Mouse (Mus musculus): ENCODE measurements around the gene Klhl26.
A peak's percentile ranks its signal among the peaks of the same experiment; 100 is the strongest.
"Not testable (repeated sequence)": the region's sequence is repeated elsewhere in the genome, so short reads cannot be mapped to it uniquely, and the experiment has no call there.

Klhl26 gene

DNA sequence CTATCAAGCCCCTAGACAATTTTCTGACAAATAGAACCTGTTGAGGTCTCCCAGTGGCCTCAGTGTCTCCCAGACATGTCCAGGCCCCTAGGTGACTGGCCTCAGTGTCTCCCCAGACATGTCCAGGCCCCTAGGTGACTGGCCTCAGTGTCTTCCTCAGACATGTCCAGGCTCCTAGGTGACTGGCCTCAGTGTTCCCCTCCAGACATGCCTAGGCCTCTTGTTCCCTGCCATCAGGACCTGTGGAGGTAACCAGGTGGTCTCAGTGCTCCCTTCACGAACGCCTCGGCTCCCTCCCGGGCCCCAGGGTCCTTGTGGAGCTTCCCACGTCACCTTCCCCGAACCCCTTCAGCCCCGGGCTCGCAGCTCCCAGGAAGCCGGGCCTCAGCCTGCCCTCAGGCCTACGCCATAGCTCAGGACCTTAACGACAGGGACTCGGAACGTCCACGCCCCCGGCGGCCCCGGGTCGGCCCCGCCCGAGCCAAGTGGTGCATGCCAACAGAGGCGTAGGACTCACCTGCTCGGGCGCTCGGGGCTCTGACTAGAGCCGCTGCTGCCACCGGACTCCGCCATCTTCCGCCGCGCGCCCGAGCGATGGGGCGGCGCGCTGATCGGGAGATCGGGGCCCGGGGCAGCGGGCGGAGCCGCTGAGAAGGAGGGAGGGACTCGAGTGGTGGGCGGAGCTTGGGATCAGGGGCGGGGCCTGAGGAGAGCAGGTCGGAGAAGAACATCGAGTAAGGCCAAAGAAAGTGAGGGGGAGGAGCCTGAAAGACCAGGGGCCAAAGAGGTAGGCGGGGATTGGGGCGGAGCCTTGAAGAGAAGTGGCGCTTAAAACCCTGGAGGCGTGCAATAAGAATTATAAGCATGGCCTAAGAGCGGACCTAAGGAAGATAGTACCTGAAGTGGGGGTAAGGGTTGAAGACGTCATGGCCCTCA, at the start of gene Klhl26:
TSS of gene Klhl26 (minus strand) at position 636 of the 936 bp plus-strand sequence.
- peak; percentile 92 for DNase-seq (ENCODE audit: low spot score)

DNA sequence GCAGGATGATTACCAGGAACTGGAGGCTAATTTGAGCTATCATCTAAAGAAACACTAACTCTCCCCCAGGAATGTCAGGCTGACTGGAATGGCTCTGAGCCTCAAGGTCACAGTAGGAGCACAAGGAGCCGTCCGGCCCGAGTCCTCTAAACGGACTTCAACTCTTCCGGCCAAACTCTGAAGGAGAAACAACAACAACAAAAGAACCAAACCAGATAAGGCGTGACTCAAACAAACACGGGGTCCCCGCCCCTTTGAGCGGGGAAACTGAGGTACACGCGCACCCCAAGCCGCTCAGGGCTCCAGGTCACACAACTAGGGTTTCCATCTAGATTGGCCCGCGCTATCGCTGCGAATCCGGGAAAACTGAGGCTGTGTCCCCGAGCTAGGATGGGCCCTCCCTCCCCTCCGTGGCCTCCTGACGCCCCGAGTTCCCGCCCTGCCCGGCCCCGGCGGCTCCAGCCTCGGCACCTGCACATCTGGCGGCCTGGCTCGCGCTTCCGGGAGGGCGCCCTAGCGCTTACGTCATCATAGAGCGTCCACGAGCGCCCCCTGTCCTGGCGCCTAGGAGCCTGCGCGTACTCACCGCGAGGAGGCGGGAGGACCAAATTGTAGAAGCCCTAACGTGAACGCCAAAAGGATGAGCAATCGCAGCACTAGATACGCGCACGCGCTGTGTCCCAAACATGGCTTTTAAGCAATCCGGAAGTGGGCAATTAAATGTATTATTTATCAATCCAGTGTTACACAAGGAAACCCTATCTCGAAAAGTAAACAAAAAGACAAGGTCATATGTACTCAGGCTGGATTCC, 46.0 kb upstream of the Klhl26 start:
- DNase-seq (ENCODE audit: low spot score) = peak; percentile 94

DNA sequence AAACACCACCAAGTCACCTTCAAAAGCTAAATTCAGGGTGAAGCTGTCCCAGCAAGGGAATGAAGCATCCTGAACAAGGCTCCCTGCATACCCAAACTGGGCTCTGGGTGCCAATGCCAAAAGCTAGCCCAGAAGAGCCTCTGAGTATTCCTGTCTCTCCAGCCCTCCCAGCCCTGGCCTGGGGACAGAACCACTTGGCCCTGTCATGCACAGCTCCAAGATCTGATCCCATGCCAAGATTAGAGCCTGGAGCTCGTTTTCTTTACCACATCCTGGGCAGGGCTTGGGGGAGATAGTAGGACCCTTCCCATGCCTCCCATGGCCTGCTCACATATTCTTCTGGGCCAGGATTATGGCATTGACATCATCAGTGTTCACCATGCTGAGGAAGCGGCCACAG, 42.8 kb upstream of the Klhl26 start:
- DNase-seq (ENCODE audit: low spot score) = no peak

DNA sequence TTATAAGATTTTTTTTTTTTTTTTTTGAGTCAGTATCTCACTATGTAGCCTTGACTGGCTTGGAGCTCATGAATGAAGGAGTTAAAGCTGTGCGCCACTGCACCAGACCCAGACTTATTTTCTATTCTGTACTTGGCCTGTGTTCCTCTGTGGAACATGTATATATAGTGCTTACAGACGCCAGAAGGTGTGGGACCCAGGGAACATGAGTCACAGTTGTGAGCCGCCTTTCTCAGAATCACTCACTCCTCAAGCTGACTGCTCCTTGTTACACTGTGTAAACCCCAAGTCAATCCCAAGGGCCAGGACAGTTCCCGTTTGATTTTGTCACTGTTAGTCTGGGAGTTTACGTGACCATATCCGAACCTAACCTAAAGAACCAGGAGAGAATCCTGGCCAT, 42.3 kb upstream of the Klhl26 start:
- no peak for DNase-seq (ENCODE audit: low spot score)

DNA sequence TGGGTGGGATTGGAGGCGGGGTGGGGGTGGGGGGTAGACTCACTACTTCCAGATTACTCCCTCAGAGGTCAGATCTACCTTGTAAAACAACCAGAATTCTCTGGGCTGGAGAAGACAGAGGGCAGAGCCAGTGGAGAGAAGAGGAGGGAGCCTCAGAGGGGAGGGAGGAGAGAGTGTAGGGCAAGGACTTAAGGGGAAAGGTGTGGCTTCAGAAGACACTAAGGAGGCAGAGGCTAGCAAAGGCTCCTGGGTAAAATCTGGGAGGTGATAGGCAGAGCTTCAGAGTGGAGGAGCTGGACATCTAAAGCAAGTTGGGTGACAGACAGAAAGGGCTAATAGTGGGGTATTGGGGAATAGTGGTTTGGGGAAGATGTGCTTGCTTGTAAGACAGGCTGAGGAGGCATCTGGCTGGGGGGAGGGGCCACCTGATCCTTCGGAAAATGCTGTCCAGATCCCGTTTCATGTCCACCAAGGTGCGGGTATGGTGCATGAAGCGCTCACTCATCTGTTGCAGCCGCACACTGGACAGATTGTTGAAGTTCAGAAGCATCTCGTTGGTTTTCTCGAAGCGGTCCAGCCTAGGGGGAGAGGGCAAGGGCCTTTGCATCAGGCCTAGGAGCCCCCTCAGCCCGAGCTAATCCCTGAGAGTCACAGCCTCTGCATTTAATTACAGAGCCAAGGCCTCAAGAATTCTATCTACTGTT, 41.3 kb upstream of the Klhl26 start:
- DNase-seq (ENCODE audit: low spot score) = no peak

DNA sequence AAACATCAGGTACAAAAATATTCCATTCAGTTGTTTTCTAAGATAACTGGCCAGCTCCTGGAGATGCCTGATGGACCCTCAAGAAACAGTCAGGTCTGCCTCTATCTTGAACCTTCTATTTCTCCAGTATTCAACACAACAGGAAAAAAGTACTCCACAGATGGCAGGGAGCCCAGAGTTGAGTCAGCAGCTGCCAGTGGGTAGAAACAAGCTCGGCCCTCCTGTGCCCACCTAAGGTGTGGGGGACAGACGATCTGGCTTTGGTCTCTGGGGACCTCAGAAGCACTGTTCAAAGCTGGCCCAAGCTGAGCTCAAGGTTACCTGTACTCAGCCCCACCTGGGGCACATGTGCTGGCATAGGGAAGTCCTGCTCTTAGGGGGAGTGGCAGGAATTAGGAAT, 36.7 kb upstream of the Klhl26 start:
- no peak for DNase-seq (ENCODE audit: low spot score)

DNA sequence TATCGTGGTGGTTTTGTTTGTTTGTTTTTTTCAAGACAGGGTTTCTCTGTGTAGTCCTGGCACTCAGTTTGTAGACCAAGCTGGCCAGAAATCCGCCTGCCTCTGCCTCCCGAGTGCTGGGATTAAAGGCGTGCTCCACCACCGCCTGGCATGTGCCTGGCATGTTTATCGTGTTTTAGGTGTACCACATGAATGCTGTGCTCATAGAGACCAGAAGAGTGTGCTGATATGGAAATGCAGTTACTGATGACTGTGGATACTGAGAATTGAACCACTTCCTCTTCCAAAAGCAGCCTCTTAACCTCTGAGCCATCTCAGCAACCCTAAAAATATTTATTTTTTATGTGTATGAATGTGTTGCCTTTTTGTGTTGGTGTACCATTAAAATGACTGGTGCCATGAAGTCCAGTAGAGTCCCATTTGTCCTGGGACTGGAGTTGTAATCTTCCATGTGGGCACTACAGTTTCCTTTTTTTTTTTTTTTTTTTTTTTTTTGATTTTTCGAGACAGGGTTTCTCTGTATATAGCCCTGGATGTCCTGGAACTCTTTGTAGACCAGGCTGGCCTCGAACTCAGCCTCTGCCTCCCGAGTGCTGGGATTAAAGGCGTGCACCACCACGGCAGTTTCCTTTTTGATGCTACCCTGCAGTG, 35.6 kb upstream of the Klhl26 start:
- no peak for DNase-seq (ENCODE audit: low spot score)

DNA sequence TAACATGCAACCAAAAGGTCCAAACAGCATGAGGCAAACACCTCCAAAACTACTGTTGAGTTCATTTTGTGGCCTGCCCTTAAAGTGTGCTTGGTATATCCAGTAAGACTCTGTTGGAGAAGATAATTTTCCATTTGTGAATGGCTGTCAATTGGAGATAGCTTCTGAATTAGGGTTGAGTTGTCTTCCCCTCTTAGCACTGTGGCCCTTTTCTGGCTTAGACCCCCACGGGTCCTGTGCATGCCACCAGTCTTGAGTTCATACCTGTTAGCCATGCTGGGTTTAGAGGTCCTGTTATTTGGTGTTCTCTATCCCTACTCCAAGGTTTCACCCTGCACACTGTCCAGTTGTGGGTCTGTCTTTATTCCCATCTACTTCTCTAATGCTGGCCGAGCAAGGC, 35.0 kb upstream of the Klhl26 start:
- DNase-seq (ENCODE audit: low spot score) = no peak

DNA sequence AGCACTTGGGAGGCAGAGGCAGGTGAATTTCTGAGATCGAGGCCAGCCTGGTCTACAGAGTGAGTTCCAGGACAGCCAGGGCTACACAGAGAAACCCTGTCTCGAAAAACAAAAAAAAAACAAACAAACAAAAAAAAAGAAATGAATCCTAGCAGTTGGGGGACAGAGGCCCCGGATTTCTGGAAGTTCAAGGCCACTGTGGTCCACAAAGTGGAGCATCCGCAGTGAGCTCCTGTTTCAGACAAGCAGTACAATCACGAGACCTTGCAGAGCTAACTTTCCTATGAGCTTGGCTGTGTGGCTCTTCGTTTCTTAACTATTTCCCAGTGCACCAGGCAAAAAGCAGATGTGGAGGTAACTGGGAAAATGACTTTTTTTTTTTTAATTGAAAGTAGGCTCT, 34.4 kb upstream of the Klhl26 start:
- DNase-seq (ENCODE audit: low spot score) = not testable (repeated sequence)

DNA sequence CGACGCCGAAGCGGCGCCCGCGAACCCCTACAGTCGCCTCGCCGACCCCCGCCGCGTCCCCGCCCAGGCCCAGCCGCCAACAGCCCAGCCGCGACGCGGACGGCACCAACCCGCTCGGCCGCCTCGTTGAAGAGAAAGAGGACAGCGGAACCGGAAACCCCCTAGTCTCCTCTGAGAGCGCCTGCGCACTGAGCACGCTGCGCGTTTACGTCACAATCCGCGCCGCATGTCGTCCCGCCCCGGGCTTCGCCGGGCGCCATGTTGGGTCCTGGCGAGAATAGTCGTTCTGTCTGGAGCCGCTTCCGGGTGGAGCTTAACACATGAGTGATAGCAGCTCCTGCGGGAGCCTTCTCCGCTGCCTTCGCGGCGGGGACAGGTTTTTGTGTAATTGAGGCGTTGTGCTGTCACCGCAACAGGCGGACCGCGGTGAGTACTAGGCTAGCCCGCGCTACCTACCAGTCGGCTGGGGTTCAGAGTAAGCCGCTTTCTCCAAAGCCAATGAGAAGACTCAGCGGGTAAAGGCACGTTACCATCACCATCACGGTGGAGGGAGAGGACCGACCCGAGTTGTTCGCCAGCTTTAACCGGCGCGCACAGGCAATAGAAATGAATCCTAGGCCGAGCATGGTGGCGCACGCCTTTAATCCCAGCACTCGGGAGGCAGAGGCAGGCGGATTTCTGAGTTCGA, 33.6 kb upstream of the Klhl26 start, which contains the start of gene Uba52:
TSS of gene Uba52 (minus strand) at position 574 of the 688 bp plus-strand sequence.
- DNase-seq (ENCODE audit: low spot score) = peak; percentile 95

DNA sequence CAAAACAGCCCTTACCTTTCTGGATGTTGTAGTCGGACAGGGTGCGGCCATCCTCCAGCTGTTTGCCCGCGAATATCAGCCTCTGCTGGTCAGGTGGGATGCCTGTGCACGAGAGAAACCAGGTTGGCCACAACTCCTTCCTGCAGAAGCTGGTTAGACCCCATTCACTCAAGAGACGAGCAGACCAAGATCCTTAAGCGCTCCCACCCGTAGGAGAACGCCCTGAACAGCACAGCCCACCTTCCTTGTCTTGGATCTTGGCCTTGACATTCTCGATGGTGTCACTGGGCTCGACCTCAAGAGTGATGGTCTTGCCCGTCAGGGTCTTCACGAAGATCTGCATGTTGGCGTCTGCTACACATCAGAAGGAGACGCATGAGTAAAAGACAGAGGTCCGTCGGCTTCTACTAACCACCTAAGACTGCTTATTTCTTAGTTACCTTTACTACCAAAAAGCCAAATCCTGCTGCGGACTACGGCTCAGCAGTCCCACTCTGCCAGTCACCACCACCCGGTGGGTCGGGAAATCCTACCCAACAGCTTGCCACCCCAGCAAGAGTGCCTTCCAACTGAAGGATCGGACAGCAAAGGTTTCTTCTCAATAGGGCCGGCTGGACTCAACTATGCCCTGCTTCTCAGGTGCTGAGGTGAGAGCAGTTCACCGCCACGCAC, 32.6 kb upstream of the Klhl26 start:
- DNase-seq (ENCODE audit: low spot score) = no peak

DNA sequence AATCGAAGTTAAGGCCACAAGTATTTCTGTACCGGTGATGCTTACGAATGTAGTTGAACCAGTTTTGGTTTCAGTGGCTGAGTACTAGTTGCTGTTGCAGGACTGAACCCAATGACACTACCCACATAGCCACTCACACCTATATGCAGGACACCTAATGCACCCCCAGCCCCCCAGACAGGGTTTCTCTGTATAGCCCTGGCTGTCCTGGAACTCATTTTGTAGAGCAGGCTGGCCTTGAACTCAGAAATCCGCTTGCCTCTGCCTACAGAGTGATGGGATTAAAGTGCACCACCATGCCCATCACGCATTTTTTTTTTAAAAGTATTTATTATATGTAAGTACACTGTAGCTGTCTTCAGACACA, 30.2 kb upstream of the Klhl26 start:
- DNase-seq (ENCODE audit: low spot score) = no peak

DNA sequence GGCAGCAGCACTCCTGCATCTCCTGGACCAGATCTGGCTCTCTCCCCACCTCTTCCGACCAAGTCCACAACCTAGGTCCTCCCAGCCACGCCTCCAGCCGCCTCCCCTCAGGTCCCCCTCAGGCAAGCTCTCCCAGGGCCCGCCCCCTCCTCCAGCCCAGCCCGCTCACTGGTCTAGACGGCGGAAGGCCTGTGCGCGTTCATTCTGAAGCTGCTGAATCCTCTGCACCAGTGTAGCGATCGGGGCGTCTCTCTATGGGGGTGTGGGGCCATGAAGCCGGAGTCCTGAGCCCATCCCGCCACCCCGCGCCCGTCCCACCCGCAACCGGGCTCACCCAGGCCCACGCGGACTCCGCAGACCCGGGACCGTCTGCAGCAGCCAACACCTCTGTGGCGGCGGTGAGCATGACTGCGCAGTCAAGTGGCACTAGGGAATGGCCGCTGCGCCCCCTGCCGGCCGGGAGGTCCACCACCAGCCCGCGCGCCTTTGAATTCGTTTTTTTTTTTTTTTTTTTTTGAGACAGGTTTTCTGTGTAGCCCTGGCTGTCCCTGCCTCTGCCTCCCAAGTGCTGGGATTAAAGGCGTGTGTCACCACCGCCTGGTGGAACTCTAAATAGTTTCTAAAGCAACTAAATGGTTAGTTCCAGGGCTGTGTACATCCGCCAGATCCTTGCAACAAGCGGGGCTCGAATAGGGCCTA, 29.7 kb upstream of the Klhl26 start, which contains the start of gene Rex1bd:
TSS of gene Rex1bd (minus strand) at position 425 of the 699 bp plus-strand sequence.
- peak; percentile 93 for DNase-seq (ENCODE audit: low spot score)

DNA sequence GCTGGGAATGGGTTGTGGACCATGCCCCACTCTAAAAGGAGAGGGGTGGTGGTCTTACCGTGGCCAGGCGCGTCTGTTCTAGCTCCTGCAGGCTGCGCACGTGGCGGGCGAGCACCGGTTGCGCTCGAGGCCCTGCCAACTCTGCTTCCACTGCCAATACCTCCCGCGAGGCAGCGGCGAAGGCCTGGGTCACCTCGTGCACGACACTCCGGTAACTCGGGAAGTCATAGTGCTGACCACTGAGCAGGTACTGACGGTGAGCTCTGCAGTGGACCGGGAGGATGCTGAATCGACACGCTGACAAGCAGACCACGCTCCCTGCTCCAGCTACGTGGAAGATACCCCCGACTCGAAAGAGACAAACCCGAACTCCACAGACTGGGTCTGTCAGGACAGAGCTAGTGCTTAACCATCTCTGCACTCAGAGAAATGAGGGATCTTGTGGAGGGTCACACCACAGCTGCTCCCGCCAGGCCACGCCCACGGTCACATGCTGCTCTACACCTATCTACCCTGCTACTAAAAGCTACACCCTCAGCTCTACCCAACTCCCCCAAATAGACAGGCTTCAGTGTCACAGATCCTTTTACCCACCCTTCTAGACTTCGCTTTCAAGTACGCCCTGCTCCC, 29.0 kb upstream of the Klhl26 start:
- no peak for DNase-seq (ENCODE audit: low spot score)

DNA sequence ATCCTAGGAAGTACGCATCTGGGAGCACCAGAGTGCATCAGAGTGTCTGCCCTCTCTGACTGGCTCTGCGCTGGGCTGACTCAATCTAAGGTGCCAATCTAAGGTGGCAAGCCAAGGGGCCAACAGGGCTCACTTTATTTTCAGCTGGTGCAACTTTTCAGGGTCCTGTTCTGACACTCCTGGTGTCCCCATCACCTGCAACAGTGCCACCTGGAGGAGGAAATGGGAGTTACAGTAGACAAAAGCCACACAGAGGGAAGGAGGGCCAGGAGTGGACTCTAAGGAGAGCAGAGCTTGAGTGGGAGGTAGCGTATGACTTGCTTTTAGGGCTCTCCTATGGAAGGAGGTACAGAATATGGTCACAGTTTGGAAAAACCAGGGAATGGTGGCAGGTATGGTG, 28.1 kb upstream of the Klhl26 start:
- peak; percentile 43 for DNase-seq (ENCODE audit: low spot score)

DNA sequence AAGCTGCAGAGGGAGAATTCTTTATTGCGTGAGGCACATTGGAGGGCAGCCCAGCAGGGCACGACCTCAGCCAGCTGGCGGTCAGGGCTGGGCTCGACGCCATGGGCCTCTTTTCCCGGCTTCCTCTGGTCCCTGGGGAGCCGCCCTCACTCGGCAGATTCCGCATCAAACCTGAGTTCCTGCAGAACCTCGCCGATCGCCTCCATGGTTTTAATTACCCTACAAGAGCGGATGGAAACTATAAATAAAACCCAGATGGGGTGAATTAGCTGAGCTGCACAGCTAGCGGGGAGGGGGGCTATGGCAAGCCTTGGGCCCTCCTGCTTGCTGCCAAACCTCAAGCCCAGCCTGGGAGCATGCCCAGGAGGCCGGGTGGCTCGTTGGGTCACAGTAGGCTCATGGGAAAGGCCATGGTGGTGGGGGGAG, 27.5 kb upstream of the Klhl26 start:
- peak; percentile 56 for DNase-seq (ENCODE audit: low spot score)

DNA sequence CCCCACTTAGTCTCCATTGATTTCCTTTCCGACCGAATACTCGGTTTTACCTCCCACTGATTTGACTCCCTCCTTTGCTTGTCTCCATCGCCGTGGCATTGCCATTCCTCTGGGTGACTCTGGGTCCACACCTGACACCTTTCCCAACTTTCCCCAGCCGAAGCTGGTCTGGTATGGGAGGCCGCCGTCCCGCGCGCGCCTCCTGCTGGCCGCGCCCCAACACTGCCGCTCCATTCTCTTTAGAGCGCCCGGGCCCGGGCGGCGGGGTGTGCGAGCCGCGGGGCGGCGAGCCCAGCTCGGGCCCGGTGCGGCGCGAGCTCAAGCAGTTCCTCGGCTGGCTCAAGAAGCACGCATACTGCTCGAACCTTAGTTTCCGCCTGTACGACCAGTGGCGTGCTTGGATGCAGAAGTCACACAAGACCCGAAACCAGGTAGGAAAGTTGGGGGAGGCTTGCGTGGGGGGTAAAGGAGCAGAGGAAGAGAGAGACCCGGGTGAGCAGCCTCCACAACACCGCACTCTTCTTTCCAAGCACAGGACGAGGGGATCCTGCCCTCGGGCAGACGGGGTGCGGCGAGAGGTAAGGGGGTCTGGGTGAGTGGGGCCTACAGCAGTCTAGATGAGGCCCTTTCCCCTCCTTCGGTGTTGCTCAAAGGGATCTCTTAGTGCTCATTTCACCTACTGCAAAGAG, 26.4 kb upstream of the Klhl26 start:
- DNase-seq (ENCODE audit: low spot score) = no peak

DNA sequence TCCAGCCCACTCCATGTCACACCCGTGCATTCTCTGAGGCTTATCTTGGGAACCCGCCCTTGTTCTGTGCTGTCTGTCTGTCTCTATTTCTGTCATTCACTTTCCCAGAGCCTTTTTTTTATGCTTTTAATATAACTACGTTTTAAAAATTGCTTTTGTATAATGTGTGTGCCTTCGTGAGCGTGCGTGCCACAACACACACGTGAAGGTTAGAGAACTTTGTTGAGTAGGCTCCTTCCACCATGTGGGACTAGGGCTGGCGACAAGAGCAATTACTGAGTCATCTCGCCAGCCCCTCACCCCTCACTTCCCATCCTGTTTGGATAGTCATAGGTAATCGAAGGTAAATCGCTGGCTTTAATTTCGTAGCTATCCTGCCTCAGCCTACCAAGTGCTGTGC, 25.8 kb upstream of the Klhl26 start:
- no peak for DNase-seq (ENCODE audit: low spot score)
